Mouse (Mus musculus) T-helper 17 cell (primary cell): ENCODE measurements around the gene Paqr5.

Source experiments
- in situ Hi-C, 2 experiments: fragments of 300-600 bp; cut with MboI, MseI; formaldehyde crosslinking; loops; 1 replicate in 1 of 2; 2 replicates in 1 of 2; pipeline ENCODE4 v1.15.1; 2025; ENCODE audit warnings: high pct_unique_total_duplicates in 2 of 2

Gene Paqr5

DNA sequence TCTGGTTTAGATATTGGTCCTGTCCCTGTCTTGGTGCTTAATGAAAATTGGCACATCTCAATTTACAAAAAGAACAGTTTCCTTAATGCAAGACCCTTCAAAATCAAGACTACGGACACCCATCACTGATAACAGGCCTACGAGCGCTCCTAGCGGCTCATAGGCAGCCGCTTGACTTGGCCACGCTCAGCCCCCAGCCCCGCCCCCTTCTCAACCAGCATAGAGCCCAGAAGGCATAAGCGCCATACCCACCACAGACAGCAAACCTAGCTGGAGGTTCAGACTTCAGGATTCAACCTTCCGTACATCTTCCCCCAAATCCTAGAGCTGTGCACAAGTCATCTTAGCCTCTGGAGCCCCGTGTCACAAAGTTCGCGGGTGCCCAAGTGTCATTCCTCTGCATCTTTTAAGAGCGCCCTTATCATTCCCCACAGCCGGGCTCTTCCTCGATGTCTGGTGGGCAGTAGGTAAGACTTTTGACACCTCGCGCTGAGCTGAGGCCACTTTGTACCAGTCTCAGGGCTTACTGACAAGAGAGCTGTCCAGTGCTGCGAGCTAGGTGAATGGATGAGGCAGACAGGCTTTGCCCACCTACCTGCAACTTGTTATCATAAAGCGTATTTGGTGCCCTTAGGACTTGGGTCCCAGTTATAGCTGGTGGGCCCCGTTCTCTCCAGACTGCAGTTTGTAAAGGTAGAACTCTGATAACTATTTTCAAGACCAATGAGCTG is 116.0 kb downstream of the Paqr5 start:
- in situ Hi-C loops, result no loop called here

DNA sequence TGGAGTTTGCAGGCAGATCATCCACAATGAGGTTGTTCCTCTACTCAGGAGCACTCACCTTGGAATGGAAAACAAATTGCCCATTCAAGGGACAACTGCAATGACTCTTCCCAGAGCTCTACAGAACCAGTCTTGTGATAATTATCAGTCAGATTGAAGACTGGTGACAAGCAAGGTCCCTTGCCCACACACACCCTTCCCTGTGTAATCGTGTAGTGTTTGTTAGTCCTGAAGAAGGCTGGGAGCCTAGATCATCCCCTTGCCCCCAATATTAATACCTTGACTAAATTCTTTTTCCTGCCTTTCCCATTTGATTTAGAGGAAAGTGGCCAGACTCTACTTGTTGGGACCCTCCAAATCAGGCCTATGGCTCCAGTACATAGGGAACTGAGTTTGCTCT is 117.0 kb downstream of the Paqr5 start:
- in situ Hi-C loops, result loop anchor here in 1 of 2 experiments (5.0 kb wide), 1 partner anchor 68 kb away; no protein-coding TSS in a partner anchor

DNA sequence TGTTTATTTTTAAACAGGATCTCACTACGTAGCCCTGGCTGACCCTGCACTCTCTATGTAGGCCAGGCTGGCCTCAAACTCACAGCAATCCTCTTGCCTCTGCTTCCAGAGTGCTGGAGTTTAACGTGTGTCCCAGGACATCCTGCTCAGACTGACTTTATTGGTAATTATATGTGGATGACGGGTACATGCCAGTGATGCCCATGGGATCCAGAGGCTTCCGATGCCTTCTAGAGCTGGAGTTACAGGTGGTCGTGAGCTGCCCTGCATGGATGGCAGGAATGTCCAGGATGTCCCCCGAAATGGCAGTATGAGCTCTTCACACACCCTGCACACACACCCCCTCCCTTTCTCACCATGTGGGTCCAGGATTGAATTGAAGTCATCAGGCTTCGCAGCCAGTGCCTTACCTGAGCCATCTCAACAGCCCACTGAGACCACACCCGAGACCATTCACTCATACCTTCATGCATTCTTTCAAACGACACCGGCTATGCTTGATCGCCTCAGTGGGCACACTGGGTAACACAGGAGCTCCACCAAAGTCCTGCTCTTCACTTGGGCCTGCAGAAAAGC is 117.7 kb downstream of the Paqr5 start:
- in situ Hi-C loops, result loop anchor here in 1 of 2 experiments (5.0 kb wide), 1 partner anchor 68 kb away; no protein-coding TSS in a partner anchor

DNA sequence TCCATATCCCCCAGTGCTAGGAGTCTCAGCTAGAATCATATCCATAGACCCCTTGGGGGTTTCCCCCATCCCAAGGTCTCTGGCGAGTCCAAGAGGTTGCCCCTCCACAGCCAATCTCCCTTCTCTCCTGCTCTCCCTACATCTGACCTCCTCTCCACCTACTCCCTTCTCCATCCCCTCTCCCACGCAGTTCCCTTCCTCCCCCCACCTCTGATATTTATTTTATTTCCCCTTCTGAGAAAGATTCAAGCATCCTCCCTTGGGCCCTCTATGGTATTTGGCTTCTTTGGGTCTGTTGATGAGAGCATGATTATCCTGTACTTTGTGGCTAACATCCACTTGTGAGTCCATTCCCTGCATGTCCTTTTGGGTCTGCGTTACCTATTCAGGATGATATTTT is 118.3 kb downstream of the Paqr5 start:
- in situ Hi-C loops, result loop anchor here in 1 of 2 experiments (5.0 kb wide), 1 partner anchor 69 kb away; no protein-coding TSS in a partner anchor

DNA sequence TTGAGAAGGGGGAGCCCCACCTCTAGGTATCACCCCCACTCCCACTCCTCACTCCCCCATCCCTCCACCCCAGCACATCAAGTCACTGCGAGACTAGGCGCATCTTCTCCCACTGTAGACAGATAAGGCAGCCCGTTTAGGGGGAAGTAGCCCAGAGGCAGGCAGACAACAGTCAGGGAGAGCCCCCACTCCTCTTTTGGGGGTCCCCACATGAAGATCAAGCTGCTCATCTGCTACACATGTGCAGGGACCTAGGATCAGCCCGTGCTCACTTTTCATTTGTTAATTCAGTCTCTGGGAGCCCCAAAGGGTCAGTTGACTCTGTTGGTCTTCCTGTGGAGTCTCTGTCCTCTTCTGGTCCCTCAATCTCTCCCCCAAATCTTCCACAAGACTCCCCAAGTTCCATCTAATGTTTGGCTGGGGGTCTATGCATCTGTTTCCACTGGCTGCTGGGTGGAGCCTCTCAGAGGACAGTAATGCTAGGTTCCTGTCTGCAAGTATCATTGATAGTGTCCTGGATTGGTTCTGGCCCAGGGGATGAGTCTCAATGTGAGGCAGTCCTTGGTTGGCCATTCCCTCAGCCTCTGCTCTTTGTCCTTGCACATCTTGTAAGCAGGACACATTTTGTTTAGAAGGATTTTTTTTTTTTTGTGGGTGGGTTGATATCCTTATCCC is 118.9 kb downstream of the Paqr5 start:
- in situ Hi-C loops, result loop anchor here in 1 of 2 experiments (5.0 kb wide), 1 partner anchor 70 kb away; no protein-coding TSS in a partner anchor

DNA sequence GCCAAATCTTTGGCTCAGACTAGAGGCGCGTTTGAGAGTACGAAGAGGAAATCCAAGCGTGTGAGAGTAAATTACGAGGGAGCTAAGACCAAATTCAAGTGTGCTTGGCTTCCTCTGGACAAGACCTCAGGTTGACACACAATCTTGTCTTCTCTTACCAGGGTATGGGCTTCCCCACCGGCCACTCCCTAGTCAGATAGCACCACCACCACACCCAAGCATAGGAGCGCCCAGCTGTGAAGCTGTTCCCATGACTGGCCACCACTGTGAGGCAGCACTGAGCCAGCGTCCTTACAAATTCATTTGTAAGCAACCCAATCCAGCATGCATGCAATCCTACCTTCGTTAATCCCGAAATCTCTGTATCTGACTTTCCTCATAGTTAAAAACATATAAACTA is 119.7 kb downstream of the Paqr5 start:
- in situ Hi-C loops, result loop anchor here in 1 of 2 experiments (5.0 kb wide), 1 partner anchor 70 kb away; no protein-coding TSS in a partner anchor

DNA sequence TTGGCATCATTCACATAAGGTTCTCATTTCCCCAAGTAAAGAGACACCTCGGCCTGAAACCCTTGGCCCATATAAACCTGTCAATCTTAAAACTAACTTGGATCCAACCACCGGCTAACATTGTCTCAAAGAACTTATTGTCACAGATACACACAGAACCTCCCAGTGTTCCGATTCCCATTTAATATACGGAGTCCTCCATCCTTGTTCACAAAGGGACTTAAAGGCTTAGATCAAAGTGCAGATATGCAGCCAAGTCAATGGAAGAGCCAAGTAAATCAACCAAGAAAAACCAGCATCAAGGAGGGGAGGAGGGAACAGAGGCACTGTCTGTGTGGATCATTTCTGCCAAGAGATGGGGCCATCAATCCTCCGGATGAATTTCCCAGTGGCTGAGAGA is 121.1 kb downstream of the Paqr5 start:
- in situ Hi-C loops, result loop anchor here in 1 of 2 experiments (5.0 kb wide), 1 partner anchor 72 kb away; no protein-coding TSS in a partner anchor

DNA sequence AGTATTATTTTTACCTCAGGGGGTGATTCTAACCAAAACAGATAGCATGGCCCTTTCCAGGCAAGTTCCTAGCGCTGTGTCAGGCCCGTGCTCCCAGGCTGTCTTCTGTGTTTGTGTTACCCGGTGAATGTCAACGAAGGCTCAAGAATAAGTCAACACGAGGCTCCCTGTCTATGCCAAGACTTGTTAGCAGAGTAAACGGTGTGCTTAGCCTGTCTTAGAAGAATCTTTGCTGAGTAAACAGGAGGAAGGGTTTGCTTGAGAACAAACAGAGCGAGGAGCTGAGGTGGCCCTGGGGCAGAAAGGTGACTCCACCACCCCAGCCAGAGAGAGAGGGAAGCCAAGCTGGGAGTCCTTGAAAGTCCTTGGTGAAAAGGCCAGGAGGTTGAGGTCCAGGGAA is 122.5 kb downstream of the Paqr5 start:
- in situ Hi-C loops, result no loop called here
